Mouse (Mus musculus) testis, adult 2 months (tissue): ENCODE measurements at regions not wholly inside any gene's neighbourhood (a gene's known extent, or its start where the extent isn't known, plus 50 kb on each side); places are given as distances from the start of the nearest gene placed in this dataset.

Experiments
- H3K27ac ChIP-seq: fragments of 200-500 bp; 2 replicates; pipeline ENCODE4 v1.5.1; 2012; ENCODE audit warnings: low read depth, low read length; ENCODE audit not compliant: control insufficient read depth, insufficient read depth
- H3K27me3 ChIP-seq: fragments of 200-500 bp; 2 replicates; pipeline ENCODE4 v1.6.1; 2012; ENCODE audit warnings: mild to moderate bottlenecking, low read length, moderate library complexity; ENCODE audit not compliant: control insufficient read depth, insufficient read depth
- H3K36me3 ChIP-seq: fragments of 200-500 bp; 2 replicates; pipeline ENCODE4 v1.6.1; 2012; ENCODE audit warnings: mild to moderate bottlenecking, low read length; ENCODE audit not compliant: control insufficient read depth, insufficient read depth
- H3K4me1 ChIP-seq: fragments of 200-500 bp; 2 replicates; pipeline ENCODE4 v1.6.1; 2012; ENCODE audit warnings: low read length; ENCODE audit not compliant: control insufficient read depth, insufficient read depth
- H3K4me3 ChIP-seq: fragments of 200-500 bp; 2 replicates; pipeline ENCODE4 v1.5.1; 2012; ENCODE audit warnings: low read depth, mild to moderate bottlenecking, low read length, moderate library complexity, mixed read lengths; ENCODE audit not compliant: control insufficient read depth
- CTCF ChIP-seq: fragments of 200-500 bp; IDR thresholded peaks from 2 replicates; pipeline ENCODE4 v1.5.1; 2012; ENCODE audit warnings: low read depth, mild to moderate bottlenecking, inconsistent platforms, low read length, moderate library complexity; ENCODE audit not compliant: control insufficient read depth, insufficient read depth, insufficient replicate concordance
- POLR2A ChIP-seq: fragments of 200-500 bp; IDR thresholded peaks from 2 replicates; pipeline ENCODE4 v1.6.1; 2012; ENCODE audit warnings: low read depth, mild to moderate bottlenecking, inconsistent platforms, low read length, moderate library complexity; ENCODE audit not compliant: control insufficient read depth

DNA sequence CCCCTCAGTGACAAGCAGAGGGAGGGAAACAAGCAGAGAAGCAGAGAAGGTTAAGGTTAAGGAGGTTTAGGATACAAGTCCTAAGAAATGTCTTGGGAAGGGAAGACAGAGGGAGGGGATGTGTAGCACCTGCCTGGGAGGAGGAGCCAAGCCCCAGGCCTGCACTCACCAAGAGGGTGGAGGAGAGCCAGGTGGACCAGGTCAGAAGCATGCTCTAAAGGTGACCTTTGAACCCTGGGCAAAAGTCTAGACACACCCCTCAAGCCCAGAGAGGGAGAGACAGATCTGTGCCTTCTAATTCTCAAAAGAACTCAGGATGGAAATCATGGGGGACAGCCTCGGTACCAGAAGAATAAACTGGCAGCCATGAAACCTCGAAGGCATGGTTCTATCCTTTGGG is 54.4 kb upstream of the Calm2 start:
- H3K27ac ChIP-seq = no peak overlapping the region
- H3K4me1 ChIP-seq = peaks cover 6% of the 10 kb centered on the region
- H3K27me3 ChIP-seq = no peaks in the 10 kb centered on the region
- H3K4me3 ChIP-seq = no peak overlapping the region
- TF ChIP-seq POLR2A (no peak), CTCF (no peak)
- no peaks in the 10 kb centered on the region for H3K36me3 ChIP-seq

DNA sequence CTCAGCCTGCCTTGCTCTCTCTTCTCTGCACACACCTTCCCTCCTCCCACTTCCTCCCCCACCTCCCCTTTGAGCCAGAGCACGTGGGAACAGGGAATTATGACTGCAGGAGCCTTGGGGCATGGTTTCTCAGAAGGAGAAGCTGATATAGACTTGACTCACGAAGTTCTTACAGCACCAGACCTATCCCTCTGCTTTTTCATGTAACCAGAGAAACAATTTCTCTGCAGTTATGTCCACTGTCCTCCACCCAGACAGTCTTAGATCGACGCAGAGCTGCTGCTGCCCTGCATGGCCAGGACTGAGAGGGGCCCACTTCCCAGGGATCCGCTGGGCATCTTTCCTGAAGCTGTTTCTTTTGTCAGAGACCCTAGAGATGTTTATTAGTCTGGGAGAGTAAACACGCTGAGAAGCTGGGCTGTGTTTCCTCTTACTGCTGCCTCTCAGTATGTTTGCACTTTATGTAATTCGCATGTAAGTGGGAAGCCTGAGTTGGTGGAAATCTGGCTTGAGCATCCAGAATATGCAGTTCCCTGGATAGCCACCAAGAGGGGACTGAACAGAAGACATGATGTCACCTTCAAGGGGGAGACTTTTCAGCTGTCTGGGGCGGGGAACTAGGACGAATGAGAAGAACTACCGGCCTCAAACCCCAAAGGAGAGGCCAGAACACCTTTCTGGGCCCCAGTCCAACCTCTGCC is 55.1 kb upstream of the Calm2 start:
- Histone ChIP-seq H3K27me3 (no peaks in the 10 kb centered on the region), H3K36me3 (no peaks in the 10 kb centered on the region), H3K27ac (no peak overlapping the region), H3K4me3 (no peak overlapping the region), H3K4me1 (peaks cover 6% of the 10 kb centered on the region)
- TF ChIP-seq CTCF (no peak), POLR2A (no peak)

DNA sequence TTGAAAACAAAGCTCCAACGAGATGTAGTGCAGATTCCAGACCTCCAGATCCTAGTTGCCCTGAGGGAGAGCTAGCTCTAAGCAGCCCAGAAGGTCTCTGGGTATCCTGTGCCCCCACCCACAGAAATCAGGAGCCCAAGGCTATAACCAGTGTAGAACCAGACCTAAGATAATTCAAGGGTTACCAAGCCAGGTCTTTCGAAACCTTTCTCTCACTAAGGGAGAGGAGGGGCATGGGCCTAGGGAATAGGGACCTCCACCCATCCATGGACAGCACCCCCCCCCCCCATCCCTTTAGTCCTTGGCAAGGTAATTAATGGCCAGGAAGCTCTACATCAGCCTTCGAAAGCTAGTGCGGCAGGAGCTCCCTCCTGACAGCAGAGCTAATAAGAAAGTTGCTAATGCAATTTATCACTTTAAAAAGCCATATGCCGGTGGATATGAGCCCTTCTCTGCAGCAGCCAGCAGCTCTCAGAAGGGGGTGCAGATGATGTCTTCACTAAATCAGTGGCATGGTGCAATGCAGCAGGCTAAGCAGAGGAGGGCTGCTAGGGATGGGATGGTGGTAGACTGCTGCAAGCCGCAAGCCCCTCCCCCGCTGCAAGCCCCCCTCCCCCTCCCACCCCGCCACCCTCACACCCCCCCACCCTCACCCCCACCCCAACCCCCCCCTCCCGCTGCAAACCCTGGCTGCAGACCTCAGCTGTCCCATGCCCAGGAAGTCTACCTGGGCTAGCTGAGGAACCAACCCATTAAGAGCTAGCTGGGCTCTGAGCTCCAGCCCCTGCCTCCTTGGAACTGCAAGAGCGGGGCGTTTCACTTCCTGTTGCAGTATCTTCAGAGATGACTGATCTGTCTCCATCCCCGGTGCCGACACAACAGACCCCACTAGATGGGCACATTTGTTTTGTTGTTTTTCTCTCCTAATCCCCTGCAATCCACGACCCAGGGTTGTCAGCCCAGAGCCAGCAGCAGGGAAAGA is 55.9 kb upstream of the Calm2 start:
- H3K27me3 ChIP-seq = no peaks in the 10 kb centered on the region
- no peak overlapping the region for H3K4me3 ChIP-seq
- no peak overlapping the region for H3K27ac ChIP-seq
- TF ChIP-seq CTCF (no peak), POLR2A (no peak)
- peaks cover 6% of the 10 kb centered on the region for H3K4me1 ChIP-seq
- no peaks in the 10 kb centered on the region for H3K36me3 ChIP-seq

DNA sequence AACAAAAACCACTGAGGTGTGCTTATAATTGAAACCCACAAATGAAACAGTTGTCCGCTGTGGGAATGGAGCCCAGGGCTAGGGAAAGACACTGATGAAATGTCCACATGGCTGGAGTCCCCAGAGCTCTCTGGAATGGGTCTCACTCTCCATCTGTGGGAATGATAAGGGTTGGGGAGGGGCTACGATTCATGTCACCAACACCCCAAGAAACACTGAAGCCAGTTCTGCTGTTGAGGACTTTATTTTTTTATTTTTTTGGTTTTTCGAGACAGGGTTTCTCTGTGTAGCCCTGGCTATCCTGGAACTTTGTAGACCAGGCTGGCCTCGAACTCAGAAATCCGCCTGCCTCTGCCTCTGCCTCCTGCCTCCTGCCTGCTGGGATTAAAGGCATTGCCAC is 56.8 kb upstream of the Calm2 start:
- peaks cover 6% of the 10 kb centered on the region for H3K4me1 ChIP-seq

DNA sequence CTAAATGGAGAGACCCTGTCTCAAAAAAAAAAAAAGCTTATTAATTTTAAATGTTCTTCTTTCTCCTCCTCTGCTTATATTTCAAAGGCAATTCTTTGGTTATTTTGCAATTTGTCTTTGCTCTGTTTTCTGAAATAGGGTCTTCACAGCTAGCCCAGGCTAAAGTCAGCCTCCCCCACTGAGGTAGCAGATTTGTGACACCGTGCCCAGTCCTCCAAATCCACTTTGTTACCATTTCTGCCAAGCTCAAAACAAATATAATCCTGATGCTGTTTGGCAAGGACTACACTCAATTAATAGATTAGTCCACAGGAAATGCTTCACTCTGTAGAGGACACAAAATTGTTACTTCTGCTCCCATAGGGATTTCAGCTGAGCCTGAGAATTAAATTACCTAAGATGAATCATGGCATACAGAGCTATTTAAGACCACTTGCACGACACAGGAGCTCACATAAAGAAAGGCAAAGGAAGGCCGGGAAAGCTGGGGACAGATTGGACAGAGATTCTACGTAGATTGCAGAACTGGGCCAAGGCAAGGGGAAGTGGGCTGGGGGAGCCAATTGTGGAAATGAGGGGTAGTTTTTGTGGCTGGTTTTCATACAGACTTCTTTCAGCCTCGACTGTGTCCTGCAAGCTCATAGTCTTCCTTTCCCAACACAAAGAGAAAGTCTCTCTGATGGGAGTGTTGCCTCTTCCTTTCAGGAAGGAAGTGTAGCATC is 58.4 kb upstream of the Calm2 start:
- TF ChIP-seq CTCF (no peak), POLR2A (no peak)
- Histone ChIP-seq H3K4me1 (peaks cover 6% of the 10 kb centered on the region), H3K4me3 (no peak overlapping the region), H3K27me3 (no peaks in the 10 kb centered on the region), H3K27ac (no peak overlapping the region), H3K36me3 (no peaks in the 10 kb centered on the region)

More for the DNA sequence above, 56.8 kb upstream of the Calm2 start:
- no peaks in the 10 kb centered on the region for H3K27me3 ChIP-seq
- TF ChIP-seq POLR2A = no peak
- no peak for TF ChIP-seq CTCF
- H3K36me3 ChIP-seq = no peaks in the 10 kb centered on the region
- H3K27ac ChIP-seq = no peak overlapping the region
- no peak overlapping the region for H3K4me3 ChIP-seq

DNA sequence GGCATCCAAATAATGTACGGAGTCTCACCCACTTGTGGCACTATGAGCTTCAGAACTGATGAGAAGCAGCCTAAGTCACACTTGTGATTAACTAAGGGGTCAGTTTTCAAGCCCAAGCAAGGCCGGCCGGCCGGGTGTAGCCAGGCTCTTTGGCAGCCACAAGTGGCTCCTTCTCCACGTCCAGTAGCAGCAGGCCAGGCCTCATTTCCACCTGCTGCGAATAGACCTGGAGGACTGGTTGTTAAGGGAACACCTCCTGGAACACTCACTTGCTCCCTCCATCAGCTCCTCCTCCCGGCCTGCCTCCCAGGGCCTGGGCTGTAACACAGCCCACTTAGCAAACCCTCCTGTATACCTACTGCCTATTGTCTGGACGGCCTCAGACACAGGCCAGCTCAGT is 61.1 kb upstream of the Calm2 start:
- Histone ChIP-seq H3K4me3 (no peak overlapping the region), H3K4me1 (peaks cover 2% of the 10 kb centered on the region), H3K27me3 (no peaks in the 10 kb centered on the region), H3K27ac (no peak overlapping the region), H3K36me3 (no peaks in the 10 kb centered on the region)
- TF ChIP-seq POLR2A = no peak
- TF ChIP-seq CTCF = no peak
